Mouse (Mus musculus) limb, embryonic 11.5 days (tissue): Measurements from ENCODE around the gene E330034G19Rik. TPM values are rescaled to one million over a fixed set of nuclear protein-coding genes. Genes with fewer than 3 reads are reported as not detected.
A peak's percentile ranks its signal among the peaks of the same experiment; 100 is the strongest.

ENCODE experiments used
- ATAC-seq: fragments of 200-750 bp; cut with Nextera tagmentation; 2 replicates; pipeline ENCODE4 v1.8.0; 2017; ENCODE audit warnings: low read depth; ENCODE audit not compliant: insufficient number of reproducible peaks, low FRiP score, low TSS enrichment
- DNase-seq: peaks from one replicate; pipeline ENCODE4 v3.0.0-alpha.2; 2015; ENCODE audit warnings: low spot score
- H3K27ac ChIP-seq: fragments of 300-500 bp; sonication (generic); replicated peaks from 2 replicates; pipeline ENCODE4 v1.5.1; 2014; ENCODE audit warnings: low read depth, mild to moderate bottlenecking, low read length
- H3K27me3 ChIP-seq: fragments of 300-500 bp; sonication (generic); 2 replicates; pipeline ENCODE4 v1.6.1; 2014; ENCODE audit warnings: mild to moderate bottlenecking, low read length, mixed read lengths; ENCODE audit not compliant: control insufficient read depth, insufficient read depth
- H3K36me3 ChIP-seq: fragments of 300-500 bp; sonication (generic); 2 replicates; pipeline ENCODE4 v1.6.1; 2014; ENCODE audit warnings: mild to moderate bottlenecking, low read length, moderate library complexity, mixed read lengths; ENCODE audit not compliant: control insufficient read depth, insufficient read depth
- H3K4me1 ChIP-seq: fragments of 300-500 bp; sonication (generic); 2 replicates; pipeline ENCODE4 v1.6.1; 2014; ENCODE audit warnings: low read length, mixed read lengths; ENCODE audit not compliant: control insufficient read depth, insufficient read depth
- H3K4me2 ChIP-seq: fragments of 300-500 bp; sonication (generic); 2 replicates; pipeline ENCODE4 v1.6.1; 2014; ENCODE audit warnings: low read depth, mild to moderate bottlenecking, moderate library complexity; ENCODE audit not compliant: severe bottlenecking
- H3K4me3 ChIP-seq: fragments of 300-500 bp; sonication (generic); 2 replicates; pipeline ENCODE4 v1.5.1; 2014; ENCODE audit warnings: low read depth, low read length
- H3K9ac ChIP-seq: fragments of 300-500 bp; sonication (generic); 2 replicates; pipeline ENCODE4 v1.6.1; 2014; ENCODE audit warnings: mild to moderate bottlenecking, low read length
- H3K9me3 ChIP-seq: fragments of 300-500 bp; sonication (generic); 2 replicates; pipeline ENCODE4 v1.6.1; 2016; ENCODE audit warnings: low read length; ENCODE audit not compliant: control insufficient read depth
- WGBS: fragments of 180-500 bp; shearing (Covaris S2); extraction: QIAGEN DNeasy Blood & Tissue Kit; methylation state at CpG from one replicate; pipeline ENCODE4 v1.1.7; 2014; 5-methylcytosine and 5-hydroxymethylcytosine counted together
- polyA plus RNA-seq: library from polyadenylated mRNA; unstranded; fragments of >200 nt; fragmentation: Nextera tagmentation; extraction: Ambion mirVana; gene quantifications from 2 replicates; pipeline ENCODE4 v1.2.1, GENCODE M21; 2014

E330034G19Rik gene
- polyA plus RNA-seq, result not detected in 2 replicates

GRCm38 (mm10) chr14:24292914-24293313, at the start of gene E330034G19Rik:
Gene E330034G19Rik, plus strand, starts transcription at chr14:24293214.
- no peak for DNase-seq
- H3K4me2 ChIP-seq, result no peak within 1 kb of the TSS
- H3K9me3 ChIP-seq, result no peaks in the 10 kb centered on the region
- no peak within 1 kb of the TSS for H3K4me3 ChIP-seq
- H3K27me3 ChIP-seq, result no peaks in the 10 kb centered on the region
- H3K9ac ChIP-seq, result no peak within 1 kb of the TSS
- no peak within 1 kb of the TSS for H3K27ac ChIP-seq
- H3K4me1 ChIP-seq, result no peaks in the 10 kb centered on the region
- 61% methylated on average over 3 of the region's 3 CpGs for WGBS
- H3K36me3 ChIP-seq, result no peaks in the 10 kb centered on the region
- no peak for ATAC-seq

- peak overlapping the region; percentile 97 for H3K27ac ChIP-seq
- ATAC-seq (peak; percentile 68), DNase-seq (peak; percentile 66)
- H3K4me2 ChIP-seq, result peak overlapping the region; percentile 91
- under 1% methylated on average over 40 of the region's 40 CpGs for WGBS
- H3K9me3 ChIP-seq, result no peaks in the 10 kb centered on the region
- peaks cover 4% of the 10 kb centered on the region; the same call in 1 of the 2 replicates for H3K36me3 ChIP-seq
- H3K4me3 ChIP-seq, result peak overlapping the region; percentile 84
- H3K4me1 ChIP-seq, result peaks cover 12% of the 10 kb centered on the region; the same call in 1 of the 2 replicates
- peak overlapping the region; percentile 98 for H3K9ac ChIP-seq
- no peaks in the 10 kb centered on the region for H3K27me3 ChIP-seq
These were observed 48.5 kb upstream of the E330034G19Rik start for GRCm38 (mm10) chr14:24244330-24245176.

DNA sequence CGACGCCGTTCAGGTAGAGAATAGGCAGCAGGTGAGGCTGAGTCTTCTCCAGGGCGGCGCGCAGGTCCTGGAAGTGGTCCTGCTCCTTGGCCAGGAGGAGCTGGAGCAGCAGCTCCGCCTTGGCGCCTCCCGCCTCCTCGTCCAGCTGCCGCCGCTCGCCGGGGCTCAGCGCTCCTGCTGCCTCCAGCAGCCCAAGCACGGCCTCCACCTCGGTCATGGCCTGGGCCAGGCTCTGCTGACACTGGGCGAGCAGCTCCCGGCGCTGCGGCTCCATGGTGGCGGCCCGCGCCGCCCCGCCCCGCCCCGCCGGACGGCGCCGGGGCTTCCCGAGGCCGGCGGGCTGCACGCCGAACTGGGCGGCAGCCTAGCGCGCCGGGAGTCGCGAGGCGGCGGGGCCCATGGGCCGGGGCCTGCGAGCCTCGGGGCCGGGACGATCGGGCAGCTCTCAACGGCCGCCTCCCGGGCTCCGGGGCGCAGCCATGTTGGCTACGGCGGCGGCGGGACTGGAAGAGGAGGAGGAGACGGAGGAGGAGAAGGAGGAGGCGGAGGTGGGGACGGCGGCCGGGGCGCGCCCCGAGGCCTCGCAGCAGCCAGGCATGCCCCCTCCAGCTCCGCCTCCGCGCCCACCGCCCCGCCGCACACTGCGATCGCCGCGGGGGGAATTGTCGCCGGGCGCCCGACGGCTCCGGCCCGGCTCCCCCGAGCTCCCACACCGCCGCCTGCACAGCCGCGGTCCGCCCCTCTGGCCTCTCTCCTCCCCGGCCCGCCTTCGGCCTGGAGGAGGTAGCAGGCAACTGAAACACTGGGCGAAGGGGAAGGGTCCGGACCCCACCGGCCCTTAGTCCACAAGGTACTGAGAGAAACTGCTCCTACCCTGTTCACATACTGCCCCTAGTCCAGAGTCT, 47.6 kb upstream of the E330034G19Rik start, which contains the start of gene Dlg5:
TSS of gene Dlg5 (minus strand) at position 744 of the 905 bp plus-strand sequence.
- peak; percentile 85 for ATAC-seq
- WGBS, result 0% methylated on average over 73 of the region's 98 CpGs

GRCm38 (mm10) chr14:24249926-24250325, 43.1 kb upstream of the E330034G19Rik start:
- Histone ChIP-seq H3K27me3 (no peaks in the 10 kb centered on the region), H3K4me1 (peaks cover 18% of the 10 kb centered on the region), H3K27ac (no peak overlapping the region), H3K4me3 (no peak overlapping the region), H3K4me2 (no peak overlapping the region), H3K36me3 (no peaks in the 10 kb centered on the region), H3K9ac (no peak overlapping the region), H3K9me3 (no peaks in the 10 kb centered on the region)
- WGBS, result 62% methylated on average over 2 of the region's 2 CpGs
- DNase-seq (no peak), ATAC-seq (no peak)

More for the DNA sequence above, 47.6 kb upstream of the E330034G19Rik start, which contains the start of gene Dlg5:
- Histone ChIP-seq H3K9me3 (no peaks in the 10 kb centered on the region), H3K27ac (peak within 1 kb of the TSS; percentile 97), H3K27me3 (no peaks in the 10 kb centered on the region), H3K4me2 (peak within 1 kb of the TSS; percentile 91), H3K36me3 (peaks cover 2% of the 10 kb centered on the region; the same call in 1 of the 2 replicates), H3K4me3 (peak within 1 kb of the TSS; percentile 84), H3K4me1 (peaks cover 12% of the 10 kb centered on the region; the same call in 1 of the 2 replicates), H3K9ac (peak within 1 kb of the TSS; percentile 98)
- peak; percentile 80 for DNase-seq

DNA sequence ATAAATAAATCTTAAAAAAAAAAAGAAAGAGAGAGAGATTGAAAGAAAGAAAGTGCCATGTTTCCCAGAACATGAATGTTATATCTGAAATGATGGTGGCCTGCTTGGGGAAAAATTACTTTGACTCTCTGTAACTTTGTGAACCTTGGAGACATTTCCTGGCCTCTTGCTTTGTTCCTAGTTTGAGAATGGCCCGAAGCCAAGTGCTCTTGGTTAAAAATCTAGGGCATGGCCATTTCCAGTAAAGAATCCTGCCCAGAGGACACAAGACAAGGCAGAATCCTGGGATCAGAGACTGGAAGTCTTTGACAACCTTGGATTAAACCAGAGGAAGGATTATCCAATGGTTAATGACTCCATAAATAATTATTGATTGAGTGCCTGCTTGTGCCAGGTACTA, 41.7 kb upstream of the E330034G19Rik start:
- 92% methylated on average over 1 of the region's 1 CpGs for WGBS
- H3K36me3 ChIP-seq, result no peaks in the 10 kb centered on the region
- H3K4me1 ChIP-seq, result peaks cover 22% of the 10 kb centered on the region
- no peak for ATAC-seq
- DNase-seq, result no peak
- no peaks in the 10 kb centered on the region for H3K9me3 ChIP-seq
- no peak overlapping the region for H3K27ac ChIP-seq
- H3K4me3 ChIP-seq, result no peak overlapping the region
- H3K4me2 ChIP-seq, result no peak overlapping the region
- H3K9ac ChIP-seq, result no peak overlapping the region
- H3K27me3 ChIP-seq, result no peaks in the 10 kb centered on the region

DNA sequence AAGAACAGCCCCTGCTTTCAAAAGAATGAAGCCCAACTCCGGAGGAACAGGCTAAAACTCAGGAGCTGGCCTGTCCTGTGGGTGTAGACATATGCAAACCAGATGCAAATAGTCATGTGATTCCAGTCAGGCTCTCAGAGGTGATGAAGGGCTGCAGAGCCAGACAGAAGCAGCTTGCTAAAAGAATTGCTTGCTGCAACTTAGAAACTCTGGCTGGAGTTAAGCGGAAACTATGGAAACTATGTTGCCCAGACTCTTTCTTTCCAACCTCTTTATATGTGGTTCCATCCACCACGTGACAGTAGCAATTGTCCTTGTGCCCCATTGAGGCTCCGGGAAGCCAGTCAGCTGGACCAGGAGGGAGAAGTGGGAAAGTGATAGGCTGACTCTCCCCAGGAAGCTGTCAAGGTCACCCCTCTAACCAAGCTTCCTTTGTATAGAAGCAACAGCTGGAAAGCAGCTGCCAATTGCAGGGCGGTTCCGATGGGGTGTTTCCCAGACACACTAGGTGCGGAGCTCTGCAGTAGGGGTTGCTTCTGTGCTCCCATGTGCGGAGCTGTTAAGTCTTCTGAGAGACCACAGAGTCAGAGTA, 39.3 kb upstream of the E330034G19Rik start:
- peak; percentile 92 for ATAC-seq
- H3K4me2 ChIP-seq, result peak overlapping the region; percentile 41; the same call in 1 of the 2 replicates
- H3K27ac ChIP-seq, result peak overlapping the region; percentile 98
- H3K36me3 ChIP-seq, result no peaks in the 10 kb centered on the region
- 4% methylated on average over 8 of the region's 8 CpGs for WGBS
- peak overlapping the region; percentile 28; the same call in 1 of the 2 replicates for H3K9ac ChIP-seq
- H3K4me1 ChIP-seq, result peaks cover 22% of the 10 kb centered on the region
- no peaks in the 10 kb centered on the region for H3K9me3 ChIP-seq
- no peak overlapping the region for H3K4me3 ChIP-seq
- peak; percentile 76 for DNase-seq
- H3K27me3 ChIP-seq, result no peaks in the 10 kb centered on the region

GRCm38 (mm10) chr14:24255956-24256355, 37.1 kb upstream of the E330034G19Rik start:
- Histone ChIP-seq H3K36me3 (no peaks in the 10 kb centered on the region), H3K27me3 (no peaks in the 10 kb centered on the region), H3K9ac (no peak overlapping the region), H3K4me2 (no peak overlapping the region), H3K4me3 (no peak overlapping the region), H3K4me1 (peaks cover 22% of the 10 kb centered on the region), H3K9me3 (no peaks in the 10 kb centered on the region), H3K27ac (no peak overlapping the region; the same call in 1 of the 2 replicates)
- ATAC-seq (no peak), DNase-seq (no peak)
- 41% methylated on average over 2 of the region's 2 CpGs for WGBS

- H3K27ac ChIP-seq, result no peak overlapping the region
- DNase-seq (no peak), ATAC-seq (no peak)
- no peak overlapping the region for H3K4me3 ChIP-seq
- no peaks in the 10 kb centered on the region for H3K36me3 ChIP-seq
- H3K9ac ChIP-seq, result no peak overlapping the region
- no peak overlapping the region for H3K4me2 ChIP-seq
- no peaks in the 10 kb centered on the region for H3K9me3 ChIP-seq
- H3K27me3 ChIP-seq, result no peaks in the 10 kb centered on the region
- 74% methylated on average over 4 of the region's 4 CpGs for WGBS
- H3K4me1 ChIP-seq, result peaks cover 30% of the 10 kb centered on the region
These were observed 32.6 kb upstream of the E330034G19Rik start for GRCm38 (mm10) chr14:24260391-24260790.
